Mouse (Mus musculus) heart, postnatal 4 days (tissue): Measurements from ENCODE around the gene Spata18. TPM values are rescaled to one million over a fixed set of nuclear protein-coding genes. Genes with fewer than 3 reads are reported as not detected.

Experiments
- DNase-seq: peaks from one replicate; pipeline ENCODE4 v3.0.0; 2021
- total RNA-seq, 2 experiments: library from RNA; stranded (reverse); gene quantifications; 2 replicates each; pipeline ENCODE4 v1.2.3; 2021

The Spata18 gene
- total RNA-seq, 2 experiments from 2014 or later, result 2.0 to 2.7 TPM

DNA sequence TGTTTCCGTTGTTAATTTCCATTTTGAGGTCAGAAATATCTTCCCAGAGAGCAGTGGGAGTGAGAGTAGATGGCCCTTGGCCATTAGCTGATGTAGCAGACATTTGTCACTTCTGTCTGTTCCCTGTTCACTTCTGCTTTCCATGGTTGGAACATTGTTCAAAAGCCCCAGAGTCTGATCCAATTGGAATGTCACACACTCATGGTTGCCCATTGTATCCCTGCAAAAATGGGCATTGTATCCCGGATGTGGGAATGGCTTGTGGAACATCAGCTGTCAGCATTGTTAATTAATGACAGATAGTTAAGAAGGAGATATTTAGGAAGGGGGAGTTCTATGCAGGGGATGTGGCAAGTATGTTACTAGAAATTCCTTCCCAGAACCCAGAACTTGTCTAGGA, 65.8 kb downstream of the Spata18 start:
- no peak for DNase-seq

GRCm38 (mm10) chr5:73721682-73722282, 70.6 kb downstream of the Spata18 start:
- DNase-seq, result no peak

DNA sequence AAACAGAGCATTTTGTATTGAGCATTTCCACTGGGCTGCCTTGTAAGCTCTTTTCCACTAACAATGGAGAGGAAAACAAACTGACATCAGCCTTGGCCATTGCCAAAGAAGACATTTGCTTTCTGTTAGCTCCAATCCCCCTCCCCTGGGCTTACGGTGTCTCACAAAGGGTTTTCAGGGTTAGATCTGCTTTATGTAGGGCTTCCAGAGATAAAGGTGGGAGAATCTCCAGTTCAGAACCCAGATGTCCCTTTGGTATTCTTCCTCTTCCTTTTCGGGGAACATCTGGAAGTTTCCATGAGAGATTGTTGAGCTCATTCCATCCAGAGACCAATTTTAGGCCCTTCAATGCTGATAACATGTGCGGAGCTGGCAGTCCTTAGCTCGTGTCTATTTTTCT, 74.8 kb downstream of the Spata18 start:
- DNase-seq, result peak; percentile 33

GRCm38 (mm10) chr5:73728651-73729050, 77.5 kb downstream of the Spata18 start:
- DNase-seq, result no peak

Other genes with a start within 250 kb of the Spata18 start
- gene Cwh43, start 245.3 kb upstream of the Spata18 start, total RNA-seq, result not detected
- 10 to 100 TPM; 17.4 to 19.1 TPM for gene Dcun1d4, start 170.4 kb upstream of the Spata18 start, total RNA-seq
- gene Lrrc66, start 18.9 kb upstream of the Spata18 start, total RNA-seq, result under 1 TPM in 1 of 2 experiments, not detected in 1; 0.32 TPM
- gene Sgcb, start 3.6 kb upstream of the Spata18 start, total RNA-seq, result 10 to 100 TPM; 58.7 to 61.2 TPM